Mouse (Mus musculus): ENCODE data around the gene Ctsh.
"Not testable (repeated sequence)": the region's sequence is repeated elsewhere in the genome, so short reads cannot be mapped to it uniquely, and the experiment has no call there.

The Ctsh gene

GRCm38 (mm10) chr9:90056716-90057115, 2.8 kb downstream of the Ctsh start:
- DNase-seq (ENCODE audit: low read depth, low spot score): no peak

DNA sequence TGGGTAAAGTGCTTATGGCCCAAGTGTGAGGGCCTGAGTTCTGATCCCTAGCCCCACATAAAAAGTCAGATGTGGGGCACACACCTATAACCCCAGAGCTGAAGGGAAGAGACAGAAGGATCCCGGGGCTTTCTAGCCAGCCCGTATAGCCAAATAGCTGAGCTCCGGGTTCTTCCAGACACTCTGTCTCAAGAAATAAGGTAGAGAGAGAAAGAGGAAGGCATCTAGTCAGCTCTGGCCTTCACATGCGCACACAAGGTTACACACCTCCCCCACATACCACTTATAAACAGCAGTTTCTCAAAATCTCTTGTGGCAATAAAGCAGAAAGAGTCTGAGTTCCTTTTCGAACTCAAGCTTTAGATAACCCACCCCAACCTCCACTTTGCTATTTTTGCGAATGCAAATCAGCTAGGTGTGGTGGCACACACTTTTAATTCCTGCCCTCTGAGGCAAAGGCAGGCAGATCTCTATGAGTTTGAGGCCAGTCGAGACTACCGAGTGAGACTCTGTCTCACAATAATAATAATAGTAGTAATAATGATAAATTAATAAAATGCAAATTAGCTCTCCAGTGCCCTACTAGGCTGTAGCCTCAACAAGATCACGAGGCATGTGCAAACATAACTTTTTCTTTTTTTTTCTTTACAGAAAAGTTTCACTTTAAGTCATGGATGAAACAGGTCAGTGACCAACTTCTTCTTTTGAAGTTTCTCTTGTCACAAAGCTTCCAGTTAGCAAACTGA, 6.0 kb downstream of the Ctsh start:
- DNase-seq (ENCODE audit: low read depth, low spot score): no peak

- no peak for DNase-seq (ENCODE audit: low read depth, low spot score)
Measured at GRCm38 (mm10) chr9:90060574-90060875, 6.6 kb downstream of the Ctsh start.

- DNase-seq (ENCODE audit: low read depth, low spot score): not testable (repeated sequence)
Measured at GRCm38 (mm10) chr9:90060932-90061331, 7.0 kb downstream of the Ctsh start.

DNA sequence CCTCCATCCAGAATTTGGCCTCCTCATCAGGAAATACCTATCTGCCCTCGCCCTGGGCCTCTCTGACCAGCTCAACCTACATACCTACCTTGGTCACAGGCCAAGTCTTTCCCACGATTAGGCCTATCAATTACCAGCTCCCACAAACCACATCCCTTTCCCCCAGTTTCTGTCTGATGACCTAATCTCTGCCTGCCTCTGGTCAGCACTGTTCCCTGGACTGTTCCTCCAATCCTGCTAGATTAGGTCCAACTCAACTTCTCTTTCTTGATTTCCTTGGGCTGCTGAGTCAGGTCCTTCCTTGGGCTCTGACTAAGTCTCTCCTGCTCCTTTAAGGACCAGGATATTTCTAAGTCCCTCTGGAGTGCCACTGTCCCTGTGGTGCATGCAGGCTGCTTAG, 13.4 kb downstream of the Ctsh start:
- no peak for DNase-seq (ENCODE audit: low read depth, low spot score)

- DNase-seq (ENCODE audit: low read depth, low spot score): no peak
Measured at GRCm38 (mm10) chr9:90068786-90069185, 14.8 kb downstream of the Ctsh start.

GRCm38 (mm10) chr9:90069485-90069884, 15.5 kb downstream of the Ctsh start:
- DNase-seq (ENCODE audit: low read depth, low spot score): no peak

GRCm38 (mm10) chr9:90070174-90070573, 16.2 kb downstream of the Ctsh start:
- no peak for DNase-seq (ENCODE audit: low read depth, low spot score)

GRCm38 (mm10) chr9:90075336-90075735, 21.4 kb downstream of the Ctsh start:
- no peak for DNase-seq (ENCODE audit: low read depth, low spot score)

- no peak for DNase-seq (ENCODE audit: low read depth, low spot score)
Measured at GRCm38 (mm10) chr9:90076131-90076530, 22.2 kb downstream of the Ctsh start.

DNA sequence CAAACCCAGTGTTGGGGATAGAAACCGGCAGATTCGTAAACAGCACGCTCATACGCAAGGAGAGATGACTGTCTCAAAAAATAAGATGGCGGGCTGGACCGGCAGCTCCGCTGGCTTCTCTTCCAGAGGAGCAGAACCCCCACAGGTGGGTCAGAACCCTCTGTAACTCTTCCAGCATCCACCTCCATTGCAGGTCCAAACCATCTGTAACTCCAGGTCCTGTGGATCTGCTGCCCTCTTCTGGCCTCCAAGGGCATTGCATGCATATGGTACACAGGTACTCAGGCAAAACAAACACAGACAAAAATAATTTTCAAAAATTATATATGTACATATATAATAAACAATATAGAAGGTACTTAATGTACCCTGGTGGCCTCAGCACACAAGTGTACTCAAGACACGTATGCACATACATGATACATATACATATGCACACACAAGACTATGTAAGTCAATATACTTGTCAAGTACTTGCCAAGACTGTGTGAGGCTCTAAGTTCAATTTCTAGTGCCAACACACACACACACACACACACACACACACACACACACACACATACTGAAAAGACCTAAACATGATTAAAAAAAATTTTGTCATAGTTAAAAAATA, 23.0 kb downstream of the Ctsh start:
- peak; percentile 64 for DNase-seq (ENCODE audit: low read depth, low spot score)

- DNase-seq (ENCODE audit: low read depth, low spot score): not testable (repeated sequence)
Measured at GRCm38 (mm10) chr9:90081961-90082360, 28.0 kb downstream of the Ctsh start.

GRCm38 (mm10) chr9:90082992-90083391, 29.0 kb downstream of the Ctsh start:
- DNase-seq (ENCODE audit: low read depth, low spot score): no peak

GRCm38 (mm10) chr9:90084152-90084551, 30.2 kb downstream of the Ctsh start:
- DNase-seq (ENCODE audit: low read depth, low spot score): no peak

DNA sequence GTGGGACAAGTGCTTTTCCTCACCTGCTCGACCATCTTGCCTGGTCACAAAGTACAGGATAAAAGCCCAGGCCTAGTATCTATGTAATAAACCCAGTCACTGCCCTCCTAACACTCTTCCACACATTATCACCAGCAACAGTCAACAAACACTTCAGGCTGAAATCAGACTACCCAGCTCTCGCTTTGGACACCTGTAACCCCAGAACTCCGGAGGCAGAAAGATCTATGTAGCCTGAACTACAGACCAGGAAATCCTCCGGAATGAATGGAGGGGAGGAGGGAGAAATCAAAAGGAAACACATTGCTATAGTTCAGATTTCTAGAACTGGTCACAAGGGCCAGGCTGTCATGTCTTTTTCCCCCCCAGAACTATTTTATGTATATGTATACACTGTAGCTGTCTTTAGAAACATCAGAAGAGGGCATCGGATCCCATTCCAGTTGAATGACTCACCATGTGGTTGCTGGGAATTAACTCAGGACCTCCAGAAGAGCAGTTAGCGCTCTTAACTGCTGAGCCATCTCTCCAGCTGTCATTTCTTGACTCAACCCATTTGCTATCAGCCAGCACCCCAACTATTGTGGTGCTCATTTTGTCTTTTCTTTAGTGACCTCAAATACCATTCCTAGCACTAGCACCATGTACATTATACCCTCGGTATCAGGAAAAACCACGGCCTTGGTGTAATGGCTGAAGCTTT, 31.0 kb downstream of the Ctsh start:
- DNase-seq (ENCODE audit: low read depth, low spot score): no peak

GRCm38 (mm10) chr9:90087906-90088485, 34.0 kb downstream of the Ctsh start:
- no peak for DNase-seq (ENCODE audit: low read depth, low spot score)

- no peak for DNase-seq (ENCODE audit: low read depth, low spot score)
Measured at GRCm38 (mm10) chr9:90089339-90090104, 35.6 kb downstream of the Ctsh start.

DNA sequence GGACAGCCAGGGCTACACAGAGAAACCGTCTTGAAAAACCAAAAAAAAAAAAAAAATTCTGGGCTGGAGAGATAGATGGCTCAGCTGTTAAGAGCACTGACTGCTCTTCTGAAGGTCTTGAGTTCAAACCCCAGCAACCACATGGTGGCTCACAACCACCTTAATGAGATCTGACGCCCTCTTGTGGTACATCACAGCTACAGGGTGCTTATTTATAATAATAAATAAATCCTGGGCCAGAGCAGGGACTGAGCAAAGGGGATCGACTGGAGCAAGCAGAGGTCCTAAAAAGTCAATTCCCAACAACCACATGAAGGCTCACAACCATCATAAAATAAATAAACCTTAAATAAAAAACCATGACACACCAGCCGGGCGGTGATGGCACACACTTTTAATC, 45.0 kb downstream of the Ctsh start:
- peak; percentile 75 for DNase-seq (ENCODE audit: low read depth, low spot score)

DNA sequence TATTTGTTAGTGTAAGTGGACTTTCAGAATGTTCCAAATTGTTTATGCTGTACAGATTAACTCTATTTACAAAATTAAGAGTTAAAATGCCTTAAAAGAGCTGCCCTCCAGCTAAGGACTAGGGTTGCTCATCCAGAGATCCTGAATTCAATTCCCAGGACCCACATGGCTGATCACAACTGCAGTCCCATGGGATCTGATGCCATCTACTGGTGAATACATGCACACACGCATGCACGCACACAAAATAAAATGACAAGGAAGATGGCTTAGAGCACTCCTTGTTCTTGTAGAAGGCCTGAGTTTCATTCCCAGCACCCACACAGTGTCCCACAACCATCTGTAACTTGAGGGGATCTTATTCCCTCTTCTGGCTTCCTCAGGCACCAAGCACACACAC, 46.8 kb downstream of the Ctsh start:
- peak; percentile 90 for DNase-seq (ENCODE audit: low read depth, low spot score)

- DNase-seq (ENCODE audit: low read depth, low spot score): no peak
Measured at GRCm38 (mm10) chr9:90105462-90105861, 51.5 kb downstream of the Ctsh start.

- DNase-seq (ENCODE audit: low read depth, low spot score): no peak
Measured at GRCm38 (mm10) chr9:90106915-90107314, 53.0 kb downstream of the Ctsh start.

DNA sequence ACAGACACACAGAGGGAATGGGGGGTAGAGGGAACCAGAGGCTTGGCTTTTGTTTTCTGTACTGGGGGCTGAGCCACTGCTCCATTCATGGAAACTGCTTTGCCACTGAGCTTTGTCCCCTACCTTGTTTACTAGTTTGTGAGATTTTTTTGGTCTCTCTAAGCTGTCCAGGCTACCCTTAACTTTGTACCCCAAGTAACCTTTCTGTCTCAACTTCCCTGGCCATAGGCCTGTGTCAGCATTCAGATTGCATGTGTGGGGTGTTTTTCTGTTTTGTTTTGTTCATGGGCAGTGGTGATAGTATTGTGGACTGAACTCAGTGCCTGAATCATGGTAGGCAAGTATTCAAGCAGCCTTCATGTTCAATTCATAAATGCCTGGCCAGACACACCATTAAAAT, 54.3 kb downstream of the Ctsh start:
- DNase-seq (ENCODE audit: low read depth, low spot score): no peak
